In genomic region chr6:54597711-54598110, GRCm38 (mm10) we compare ENCODE assay signal across 19 mouse cellular contexts. TPM values are rescaled to one million over a fixed set of nuclear protein-coding genes. Genes with fewer than 3 reads are reported as not detected.
DNase-seq lines count a peak whose midpoint lies in the region; TF ChIP-seq lines count a peak whose summit lies in the region.
"Had no signal": no experiment of that assay in that cellular context is flagged by ENCODE, and none has a peak within 500 bp of the region (broad histone marks: within the 10 kb centered on the region; RNA-seq: fewer than 3 reads in every experiment).

No protein-coding gene starts in this region.

- no peak for TF ChIP-seq POLR2A in kidney, adult 2 months (IDR thresholded peaks at IDR 0.05; ENCODE audit: low read depth, low read length)

- peaks cover 21% of the 10 kb centered on the region; the same call in 1 of the 2 replicates for H3K4me1 ChIP-seq in kidney, adult 2 months (ENCODE audit: control insufficient read depth, insufficient read depth, low read length)

- peak; percentile 79 for DNase-seq in kidney, adult 2 months
- no peak for DNase-seq in kidney, postnatal 4 days
- DNase-seq in kidney, adult 9 months, result peak; percentile 72
- DNase-seq in kidney, postnatal 10 days, result no peak
- DNase-seq: adrenal gland, adult 2 months; adrenal gland, postnatal 10 days; adrenal gland, postnatal 25 days; cerebellum, adult 11 months; cerebellum, adult 18-20 months; cerebellum, adult 8-10 months; cerebellum, adult 9-11 months; cerebellum, postnatal 14 days; cerebellum, postnatal 36 days; embryo, embryonic 11 days had no signal

- no peak overlapping the region for H3K4me3 ChIP-seq in kidney, adult 2 months (ENCODE audit: insufficient read depth, low read depth, low read length)
- H3K4me3 ChIP-seq: embryonic facial prominence, embryonic 13.5 days; embryonic facial prominence, embryonic 15.5 days; erythroblast, embryonic 14.5 days; forebrain, embryonic 10.5 days; forebrain, embryonic 12.5 days had no signal

- H3K27ac ChIP-seq in kidney, adult 2 months (ENCODE audit: insufficient read depth, low read depth, low read length), result no peak overlapping the region
- H3K27ac ChIP-seq: embryonic facial prominence, embryonic 13.5 days; embryonic facial prominence, embryonic 15.5 days; forebrain, embryonic 10.5 days; forebrain, embryonic 12.5 days had no signal

- 42% methylated on average over 3 of the region's 3 CpGs for WGBS in kidney, adult 2 months

- no peaks in the 10 kb centered on the region for H3K36me3 ChIP-seq in kidney, adult 2 months (ENCODE audit: control insufficient read depth, insufficient read depth, low read length)
- H3K36me3 ChIP-seq: embryonic facial prominence, embryonic 13.5 days; embryonic facial prominence, embryonic 15.5 days; forebrain, embryonic 10.5 days; forebrain, embryonic 12.5 days had no signal

- H3K27me3 ChIP-seq in kidney, adult 2 months (replicated peaks; ENCODE audit: control insufficient read depth, insufficient read depth, low read length), result no peaks in the 10 kb centered on the region
- H3K27me3 ChIP-seq: embryonic facial prominence, embryonic 13.5 days; embryonic facial prominence, embryonic 15.5 days; forebrain, embryonic 12.5 days had no signal

- TF ChIP-seq CTCF in kidney, adult 2 months (conservative IDR thresholded peaks at IDR 0.05; ENCODE audit: insufficient read depth, insufficient read length, low read depth, low read length), result no peak

RNA-seq across cellular contexts. Expression of gene Fkbp14, which starts 0.6 kb away (rescaled TPM):
- polyA plus RNA-seq in kidney, adult 2 months (2012; rRNA removed), result 3.7 and 4.5 TPM in 2 replicates
- polyA plus RNA-seq: erythroblast, embryonic 14.5 days had no signal

RNA-seq across cellular contexts. Expression of gene Plekha8, which starts 2.8 kb away (rescaled TPM):
- polyA plus RNA-seq in kidney, adult 2 months (2012; rRNA removed), result 6.2 and 6.5 TPM in 2 replicates

RNA-seq across cellular contexts. Expression of gene Scrn1, which starts 31.4 kb away (rescaled TPM):
- 2.3 and 2.6 TPM in 2 replicates for polyA plus RNA-seq in kidney, adult 2 months (2012; rRNA removed)
- polyA plus RNA-seq: erythroblast, embryonic 14.5 days had no signal

Comparison
In these comparisons a context has a peak if more than half of its experiments do, and no peak if none do; other contexts are left out.
1. DNase-seq: peak in kidney, adult 2 months (single experiment) and kidney, adult 9 months (single experiment); none in kidney, postnatal 4 days (0 of 2) and kidney, postnatal 10 days (single experiment).